Mouse (Mus musculus): ENCODE data around the gene Pcbp3. TPM values are rescaled to one million over a fixed set of nuclear protein-coding genes. Genes with fewer than 3 reads are reported as not detected.

Gene Pcbp3
- total RNA-seq, 2 experiments from 2014 or later: 1.9 to 3.2 TPM

- DNase-seq: no peak
Measured at GRCm38 (mm10) chr10:76924441-76924840, 37.2 kb downstream of the Pcbp3 start.

GRCm38 (mm10) chr10:76918086-76918485 is 43.6 kb downstream of the Pcbp3 start:
- no peak for DNase-seq

- DNase-seq: no peak
Measured at GRCm38 (mm10) chr10:76906434-76906833, 55.3 kb downstream of the Pcbp3 start.

DNA sequence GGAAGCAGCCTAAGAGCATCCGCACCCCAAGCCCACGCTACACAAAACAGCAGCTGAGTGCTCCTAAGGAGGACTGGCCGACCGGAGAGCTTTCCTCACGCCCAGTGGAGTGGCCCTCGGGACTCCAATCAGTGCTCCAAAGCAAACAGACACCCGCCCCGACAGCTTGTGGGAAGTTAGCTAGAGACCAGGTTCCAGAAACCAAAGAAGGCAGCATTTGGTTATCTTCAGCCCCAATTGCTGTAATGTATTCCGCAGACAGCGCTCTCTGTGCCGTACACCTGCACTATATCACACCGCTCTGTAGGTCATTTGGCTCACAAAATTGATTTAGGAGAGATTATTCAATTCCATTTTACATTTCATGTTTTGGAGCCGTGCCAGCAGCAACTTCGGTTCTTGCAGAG is 55.7 kb downstream of the Pcbp3 start:
- peak; percentile 19 for DNase-seq

DNA sequence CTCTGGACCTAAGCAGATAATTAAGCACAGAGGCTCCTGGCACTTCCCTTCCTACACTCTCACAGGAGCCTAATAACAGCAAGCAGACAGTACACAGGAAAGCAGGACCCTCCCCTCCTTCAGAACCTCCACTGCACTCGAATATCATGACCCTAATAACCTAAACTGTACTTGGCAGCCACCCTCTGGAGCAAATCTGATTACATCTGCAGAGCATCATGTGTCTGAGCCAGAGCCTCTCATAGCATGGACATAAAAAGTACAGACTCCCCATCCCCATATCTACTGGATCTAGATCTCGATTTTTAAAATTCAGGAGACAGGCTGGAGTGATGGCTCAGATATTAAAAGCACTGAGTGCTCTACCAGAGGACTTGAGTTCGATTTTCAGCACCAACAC is 58.0 kb downstream of the Pcbp3 start:
- peak; percentile 23 for DNase-seq

- DNase-seq: peak; percentile 26
Measured at GRCm38 (mm10) chr10:76903099-76903498, 58.6 kb downstream of the Pcbp3 start.

GRCm38 (mm10) chr10:76902588-76902987 is 59.1 kb downstream of the Pcbp3 start:
- DNase-seq: peak; percentile 25

DNA sequence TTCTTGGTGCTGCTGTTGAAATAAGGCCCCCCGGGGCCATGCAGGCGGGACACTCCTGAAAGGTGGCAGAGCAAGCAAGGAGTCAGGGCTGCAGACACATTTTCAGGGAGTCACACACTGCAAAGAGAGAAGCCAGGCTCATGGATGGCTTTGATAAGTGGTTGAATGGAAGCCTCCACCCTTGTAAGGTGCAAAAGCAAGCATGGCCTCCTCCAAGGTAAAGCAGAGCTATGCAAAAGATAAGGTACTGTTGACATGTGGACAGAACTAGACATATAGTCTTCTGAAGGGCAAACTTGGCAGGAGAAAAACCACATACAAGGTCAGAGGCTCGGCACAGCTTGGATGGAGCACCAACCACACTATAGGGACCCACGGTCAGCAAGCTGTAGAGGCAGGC is 63.3 kb downstream of the Pcbp3 start:
- no peak for DNase-seq

GRCm38 (mm10) chr10:76891456-76891855 is 70.2 kb downstream of the Pcbp3 start:
- DNase-seq: no peak

DNA sequence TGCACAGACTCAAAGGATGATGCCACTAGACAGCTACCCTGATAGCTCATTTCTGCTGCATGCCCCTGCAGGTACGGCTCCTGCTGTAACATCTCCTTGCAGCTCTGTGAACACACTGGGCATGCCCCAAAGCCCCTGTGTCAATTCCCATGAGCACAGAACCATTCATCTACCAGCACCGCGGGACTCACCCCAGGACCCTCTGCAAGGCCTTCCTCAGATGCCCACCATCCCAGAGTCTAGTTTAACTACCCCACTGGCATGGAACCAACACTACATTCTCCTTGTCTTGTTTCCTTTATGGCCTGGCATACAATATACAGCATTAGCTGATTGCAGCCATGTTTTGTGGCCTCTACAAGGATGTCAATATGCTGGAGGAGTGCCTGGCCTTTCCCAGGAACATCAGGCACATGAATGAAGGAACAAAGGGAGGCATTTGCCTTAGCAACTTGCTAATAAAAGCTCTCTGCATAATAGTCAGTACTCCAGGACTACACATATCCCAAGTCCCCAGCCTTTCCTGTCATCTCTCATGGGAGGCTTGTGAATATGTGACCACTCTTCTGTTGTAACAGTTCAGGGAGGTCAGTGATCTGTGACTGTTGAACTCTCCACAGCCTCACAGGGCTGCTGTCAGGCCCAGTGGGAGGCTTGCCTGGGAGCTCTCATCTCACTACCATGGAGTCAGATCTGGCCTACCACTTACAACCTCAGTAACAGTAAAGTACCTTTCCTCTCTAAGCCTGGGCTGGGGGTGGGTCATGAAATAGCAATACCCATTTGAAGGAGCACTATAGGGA is 78.0 kb downstream of the Pcbp3 start:
- no peak for DNase-seq

GRCm38 (mm10) chr10:76882644-76883441 is 78.8 kb downstream of the Pcbp3 start:
- no peak for DNase-seq

- no peak for DNase-seq
Measured at GRCm38 (mm10) chr10:76881900-76882299, 79.8 kb downstream of the Pcbp3 start.

DNA sequence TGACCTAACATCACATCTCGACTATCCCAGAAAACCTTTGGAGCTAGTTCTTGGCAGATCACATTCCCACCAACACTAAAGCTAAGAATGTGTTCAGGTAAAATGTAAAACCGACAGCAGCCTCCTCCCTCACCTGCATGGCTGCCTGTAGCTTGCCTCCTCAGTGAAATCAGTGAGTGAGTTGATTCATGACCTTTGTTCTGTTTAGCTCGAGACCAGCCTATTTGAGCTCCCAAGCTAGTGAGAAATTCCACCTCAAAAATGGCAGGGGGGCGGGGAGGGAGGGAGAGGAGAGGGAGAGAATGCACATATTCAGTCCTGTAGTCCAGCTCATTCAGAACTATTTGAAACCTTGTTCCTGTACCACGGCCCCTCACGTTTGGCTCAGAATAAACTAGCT is 86.4 kb downstream of the Pcbp3 start:
- DNase-seq: no peak

GRCm38 (mm10) chr10:76874879-76875278 is 86.8 kb downstream of the Pcbp3 start:
- no peak for DNase-seq

DNA sequence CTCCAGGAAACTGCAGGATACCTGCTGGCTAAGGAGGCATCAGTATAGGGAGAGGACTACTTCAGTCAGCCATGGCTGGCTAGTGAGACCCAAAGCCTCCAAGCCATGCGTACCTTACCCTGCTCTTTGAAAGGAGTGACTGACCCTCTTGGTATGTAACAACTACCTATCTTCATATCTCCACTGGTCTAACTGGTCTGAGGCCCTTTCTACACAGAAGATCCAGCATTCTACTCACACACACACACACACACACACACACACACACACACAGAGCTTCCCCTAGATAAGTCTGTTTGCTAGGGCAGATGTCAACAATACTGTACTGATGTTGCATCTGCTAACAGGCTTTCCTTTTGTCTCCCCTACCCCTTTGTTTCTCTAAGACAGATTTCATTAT is 87.3 kb downstream of the Pcbp3 start:
- DNase-seq: no peak

GRCm38 (mm10) chr10:76873948-76874347 is 87.7 kb downstream of the Pcbp3 start:
- DNase-seq: no peak

- DNase-seq: no peak
Measured at GRCm38 (mm10) chr10:76872736-76873135, 89.0 kb downstream of the Pcbp3 start.

GRCm38 (mm10) chr10:76865936-76866335 is 95.8 kb downstream of the Pcbp3 start:
- DNase-seq: no peak

DNA sequence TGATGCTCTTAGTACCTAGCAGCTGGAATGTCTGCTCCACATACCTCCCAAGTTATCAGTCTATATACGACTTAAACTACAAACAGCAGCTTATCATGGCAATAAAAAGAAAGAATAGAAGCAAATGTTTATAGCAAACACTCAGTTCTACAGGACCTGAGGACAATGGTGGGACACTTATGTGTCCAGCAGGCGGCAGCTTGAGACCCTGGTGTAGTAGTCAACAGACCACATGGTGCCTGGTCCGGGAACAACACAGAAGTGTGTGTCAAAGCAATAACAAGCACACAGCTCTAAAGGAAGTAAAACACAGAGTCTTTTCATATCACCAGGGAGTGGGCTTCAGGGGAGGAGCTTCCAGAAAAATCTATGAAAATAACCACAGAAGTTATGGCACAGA is 100.7 kb downstream of the Pcbp3 start:
- no peak for DNase-seq

DNA sequence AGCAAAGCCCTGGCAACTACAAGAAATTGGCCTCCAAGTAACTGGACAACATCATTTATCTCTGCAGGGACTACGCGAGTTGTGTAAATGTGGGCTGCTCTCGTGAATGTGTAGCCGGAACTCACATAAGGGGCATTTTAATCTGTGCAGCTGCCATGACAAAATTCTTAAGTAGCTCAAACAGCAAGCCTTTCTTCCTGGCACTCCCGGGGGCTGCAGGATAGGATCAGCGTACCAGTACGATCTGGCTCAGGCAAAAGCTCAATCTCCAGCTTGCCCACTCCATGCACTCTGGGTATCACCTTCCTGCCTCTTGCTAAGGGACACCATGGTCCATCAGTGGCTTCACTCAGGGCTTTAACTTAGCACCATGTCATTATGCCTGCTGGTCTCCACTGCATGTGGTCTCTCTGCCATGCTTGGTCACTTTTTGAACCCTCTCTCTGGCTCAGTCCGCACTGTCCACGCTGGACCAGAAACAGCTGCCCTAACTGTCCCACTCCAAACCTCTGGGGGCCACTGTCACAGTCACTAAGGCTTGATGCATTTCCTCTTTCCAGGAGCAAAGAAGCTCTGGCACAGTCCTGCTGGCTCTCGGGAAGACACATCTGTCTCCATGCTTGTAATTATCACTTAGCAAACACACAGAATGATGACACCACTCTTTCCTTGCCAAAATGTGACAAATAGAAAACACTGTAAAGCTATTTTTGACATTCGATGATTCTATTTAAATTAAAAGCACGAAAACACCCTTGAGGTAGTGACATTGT is 102.1 kb downstream of the Pcbp3 start:
- no peak for DNase-seq

GRCm38 (mm10) chr10:76857879-76858278 is 103.8 kb downstream of the Pcbp3 start:
- no peak for DNase-seq

GRCm38 (mm10) chr10:76846480-76846879 is 115.2 kb downstream of the Pcbp3 start:
- no peak for DNase-seq

GRCm38 (mm10) chr10:76844901-76845300 is 116.8 kb downstream of the Pcbp3 start:
- DNase-seq: no peak
